Mouse (Mus musculus): ENCODE results near the gene Usp29. TPM values are rescaled to one million over a fixed set of nuclear protein-coding genes. Genes with fewer than 3 reads are reported as not detected.

Usp29 gene
- polyA plus RNA-seq, 1 experiment from 2014 or later: 19.1 TPM

DNA sequence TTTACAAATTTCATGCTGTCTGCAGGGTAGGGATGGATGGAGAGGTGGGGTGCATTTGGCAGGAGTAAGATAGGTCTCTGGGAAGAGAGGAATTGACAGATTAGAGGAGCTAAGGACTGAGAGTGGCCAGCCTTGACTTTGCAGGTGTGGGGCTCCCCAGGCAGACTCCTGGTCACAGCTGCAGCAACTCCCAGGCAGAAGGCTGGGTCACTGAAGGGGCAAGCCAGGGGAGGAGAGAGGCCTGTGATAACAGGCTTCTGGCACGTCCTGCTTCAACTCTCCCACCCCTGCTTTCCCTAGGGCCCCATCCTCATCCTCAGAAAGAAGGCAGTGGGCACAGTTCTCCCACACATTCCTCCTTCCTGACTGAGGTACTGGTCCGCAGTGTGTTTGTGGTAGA is 67.0 kb downstream of the Usp29 start:
- Histone ChIP-seq H3K27me3 (no peaks in the 10 kb centered on the region), H3K4me2 (no peak overlapping the region), H3K27ac (replicated peaks) (no peak overlapping the region), H3K9ac (no peak overlapping the region), H3K4me1 (replicated peaks) (no peaks in the 10 kb centered on the region), H3K36me3 (no peaks in the 10 kb centered on the region), H3K9me3 (no peaks in the 10 kb centered on the region), H3K4me3 (no peak overlapping the region)
- WGBS: 67% methylated on average over 2 of the region's 2 CpGs
- ATAC-seq (ENCODE audit: low read depth): no peak

DNA sequence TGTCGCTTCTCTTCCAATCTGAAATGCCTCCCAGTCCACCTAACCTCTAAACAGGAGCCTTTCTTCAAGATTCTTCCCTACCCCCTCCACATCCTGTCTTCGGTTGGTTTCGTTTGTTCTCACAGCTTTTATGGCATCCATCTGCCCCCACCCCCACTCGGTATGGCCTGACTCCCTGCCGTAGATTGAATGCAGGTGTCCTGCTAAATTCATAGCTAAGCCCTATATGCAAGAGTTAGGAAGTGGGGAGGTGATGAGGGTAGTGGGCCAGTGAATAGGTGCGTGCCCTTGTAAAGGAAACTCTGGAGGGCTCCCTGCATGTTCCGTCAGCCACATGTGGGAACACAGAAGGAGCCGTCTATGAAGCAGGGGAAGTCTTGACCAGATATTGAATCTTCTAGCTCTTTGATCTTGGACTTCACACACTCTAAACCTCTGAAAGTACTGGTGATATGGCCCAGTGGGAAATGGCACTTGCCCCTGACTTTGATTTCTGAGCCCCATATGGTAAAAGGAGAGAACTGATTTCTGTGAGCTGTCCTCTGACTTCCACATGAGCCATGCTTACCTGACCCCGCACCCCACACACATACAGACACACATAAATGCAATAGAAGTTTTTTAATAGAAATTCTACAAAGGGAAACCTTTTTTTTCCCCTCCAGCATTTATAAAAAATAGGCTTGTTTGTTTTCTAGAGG is 68.9 kb downstream of the Usp29 start:
- no peaks in the 10 kb centered on the region for H3K27me3 ChIP-seq
- no peak overlapping the region for H3K4me3 ChIP-seq
- no peak for ATAC-seq (ENCODE audit: low read depth)
- H3K36me3 ChIP-seq: no peaks in the 10 kb centered on the region
- no peaks in the 10 kb centered on the region for H3K4me1 ChIP-seq (replicated peaks)
- no peak overlapping the region for H3K4me2 ChIP-seq
- H3K9ac ChIP-seq: no peak overlapping the region
- H3K9me3 ChIP-seq: no peaks in the 10 kb centered on the region
- 39% methylated on average over 9 of the region's 9 CpGs for WGBS
- H3K27ac ChIP-seq (replicated peaks): no peak overlapping the region

DNA sequence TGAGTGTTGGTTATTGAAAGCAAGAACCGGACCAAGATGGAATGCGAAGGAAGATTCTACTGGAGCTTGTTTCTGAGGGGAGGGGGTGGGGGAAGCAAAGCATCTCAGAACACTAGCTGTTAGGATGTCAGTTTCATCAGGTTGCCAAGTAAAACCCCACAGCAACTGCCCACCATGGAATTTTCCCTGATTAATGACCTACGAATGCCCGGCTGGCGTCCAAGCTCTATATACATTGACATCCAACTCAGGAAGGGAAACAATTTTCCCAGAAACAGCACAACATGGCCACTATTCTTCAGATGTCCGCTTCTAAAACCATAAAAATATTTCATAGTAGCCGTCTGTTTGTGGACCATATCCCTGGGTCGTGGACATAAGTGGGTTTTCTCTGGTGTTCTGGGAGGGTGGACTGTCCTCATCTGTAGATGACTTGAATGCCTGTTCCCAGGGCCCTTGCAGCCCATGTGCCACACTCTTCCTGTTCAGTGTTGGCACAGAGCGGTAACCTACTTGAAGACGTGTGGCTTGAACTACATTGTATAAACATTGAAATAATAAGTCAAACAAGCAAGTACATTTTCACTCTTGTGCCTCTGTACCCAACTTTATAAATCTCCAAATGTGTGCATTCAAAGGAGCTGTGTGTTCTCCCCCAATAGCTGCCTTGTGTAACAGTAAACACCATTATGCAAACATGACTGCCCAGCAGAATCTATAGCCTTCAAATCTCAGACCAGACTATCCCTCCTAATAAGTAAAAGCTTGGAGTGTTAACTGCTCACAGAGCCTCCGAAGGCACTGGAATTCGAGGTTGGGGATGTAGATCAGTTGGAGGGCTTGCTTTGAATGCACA is 70.4 kb downstream of the Usp29 start:
- no peak overlapping the region for H3K4me2 ChIP-seq
- H3K9ac ChIP-seq: no peak overlapping the region
- no peak overlapping the region for H3K4me3 ChIP-seq
- no peaks in the 10 kb centered on the region for H3K27me3 ChIP-seq
- H3K9me3 ChIP-seq: no peaks in the 10 kb centered on the region
- ATAC-seq (ENCODE audit: low read depth): no peak
- WGBS: 70% methylated on average over 12 of the region's 12 CpGs
- H3K36me3 ChIP-seq: no peaks in the 10 kb centered on the region
- no peak overlapping the region for H3K27ac ChIP-seq (replicated peaks)
- no peaks in the 10 kb centered on the region for H3K4me1 ChIP-seq (replicated peaks)

DNA sequence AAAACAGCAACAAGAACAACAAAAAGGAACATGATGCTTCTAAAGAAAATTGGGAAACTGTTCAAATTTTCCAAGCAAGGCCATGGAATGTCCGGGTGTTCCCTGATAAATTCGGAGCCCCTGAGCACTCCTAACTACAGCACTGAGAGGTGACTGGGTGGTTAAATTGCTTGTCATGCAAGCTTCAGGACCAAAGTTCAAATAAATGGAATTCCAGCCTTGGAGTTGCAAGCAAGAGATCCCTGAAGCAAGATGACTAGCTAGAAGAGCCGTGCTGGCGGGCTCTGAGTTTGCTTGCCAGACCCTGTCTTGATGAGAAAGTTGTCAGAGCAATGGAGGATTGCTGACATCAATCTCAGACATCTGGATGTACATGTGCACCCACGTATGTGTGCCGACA is 71.3 kb downstream of the Usp29 start:
- H3K27ac ChIP-seq (replicated peaks): no peak overlapping the region

DNA sequence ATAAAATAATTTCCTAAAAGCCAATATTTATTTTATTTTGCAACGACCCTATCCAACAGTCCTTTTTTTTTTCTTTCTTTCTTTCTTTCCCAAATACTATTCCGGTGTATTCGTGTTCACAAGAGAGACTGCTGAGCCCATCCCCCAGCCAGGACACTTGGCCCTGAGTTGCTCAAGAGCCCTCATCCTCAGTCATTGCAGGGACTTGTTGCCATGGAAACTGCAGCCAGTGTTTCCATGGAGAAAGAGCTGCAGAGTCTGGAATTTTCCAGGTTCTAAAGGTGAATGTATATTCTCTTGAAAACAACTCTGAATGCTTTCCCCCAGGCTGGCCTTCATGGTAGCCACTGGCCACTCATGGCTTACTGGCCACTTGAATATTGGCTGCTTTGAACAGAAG is 80.2 kb downstream of the Usp29 start:
- WGBS: 19% methylated on average over 3 of the region's 3 CpGs
- no peaks in the 10 kb centered on the region for H3K27me3 ChIP-seq
- ATAC-seq (ENCODE audit: low read depth): peak; percentile 91
- H3K4me2 ChIP-seq: no peak overlapping the region
- H3K9ac ChIP-seq: no peak overlapping the region
- H3K4me3 ChIP-seq: no peak overlapping the region
- H3K4me1 ChIP-seq (replicated peaks): peaks cover 30% of the 10 kb centered on the region
- no peaks in the 10 kb centered on the region for H3K9me3 ChIP-seq
- no peak overlapping the region for H3K27ac ChIP-seq (replicated peaks)
- no peaks in the 10 kb centered on the region for H3K36me3 ChIP-seq

More for the DNA sequence above, 71.3 kb downstream of the Usp29 start:
- H3K9me3 ChIP-seq: no peaks in the 10 kb centered on the region
- no peak for ATAC-seq (ENCODE audit: low read depth)
- no peaks in the 10 kb centered on the region for H3K36me3 ChIP-seq
- no peaks in the 10 kb centered on the region for H3K4me1 ChIP-seq (replicated peaks)
- H3K4me2 ChIP-seq: no peak overlapping the region
- no peak overlapping the region for H3K9ac ChIP-seq
- no peaks in the 10 kb centered on the region for H3K27me3 ChIP-seq
- no peak overlapping the region for H3K4me3 ChIP-seq
- 85% methylated on average over 6 of the region's 6 CpGs for WGBS

DNA sequence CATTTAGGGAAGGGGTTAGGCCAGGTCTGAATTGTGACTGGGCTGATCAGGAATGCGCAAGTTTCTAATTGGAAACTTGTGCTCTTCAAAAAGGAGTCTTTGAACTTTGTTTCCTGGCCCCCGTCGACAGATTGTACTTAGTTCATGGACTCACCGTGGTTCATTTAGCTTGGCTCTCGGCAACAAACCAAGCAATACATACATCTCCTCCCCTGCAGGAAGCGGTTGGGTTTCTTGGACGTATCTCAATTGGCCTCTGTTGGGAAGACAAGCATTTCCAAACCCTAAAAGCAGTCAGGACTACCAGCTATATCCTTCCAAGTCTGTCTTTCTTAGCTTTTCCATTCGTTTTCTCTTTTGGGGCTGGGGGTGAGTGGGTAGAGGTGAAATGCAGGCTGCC is 84.6 kb downstream of the Usp29 start:
- H3K27me3 ChIP-seq: no peaks in the 10 kb centered on the region
- H3K4me3 ChIP-seq: no peak overlapping the region
- no peaks in the 10 kb centered on the region for H3K9me3 ChIP-seq
- WGBS: 42% methylated on average over 8 of the region's 8 CpGs
- no peak for ATAC-seq (ENCODE audit: low read depth)
- H3K4me2 ChIP-seq: no peak overlapping the region
- H3K9ac ChIP-seq: no peak overlapping the region
- H3K4me1 ChIP-seq (replicated peaks): peaks cover 34% of the 10 kb centered on the region
- no peaks in the 10 kb centered on the region for H3K36me3 ChIP-seq
- H3K27ac ChIP-seq (replicated peaks): peak overlapping the region; percentile 25; the same call in 1 of the 2 replicates

DNA sequence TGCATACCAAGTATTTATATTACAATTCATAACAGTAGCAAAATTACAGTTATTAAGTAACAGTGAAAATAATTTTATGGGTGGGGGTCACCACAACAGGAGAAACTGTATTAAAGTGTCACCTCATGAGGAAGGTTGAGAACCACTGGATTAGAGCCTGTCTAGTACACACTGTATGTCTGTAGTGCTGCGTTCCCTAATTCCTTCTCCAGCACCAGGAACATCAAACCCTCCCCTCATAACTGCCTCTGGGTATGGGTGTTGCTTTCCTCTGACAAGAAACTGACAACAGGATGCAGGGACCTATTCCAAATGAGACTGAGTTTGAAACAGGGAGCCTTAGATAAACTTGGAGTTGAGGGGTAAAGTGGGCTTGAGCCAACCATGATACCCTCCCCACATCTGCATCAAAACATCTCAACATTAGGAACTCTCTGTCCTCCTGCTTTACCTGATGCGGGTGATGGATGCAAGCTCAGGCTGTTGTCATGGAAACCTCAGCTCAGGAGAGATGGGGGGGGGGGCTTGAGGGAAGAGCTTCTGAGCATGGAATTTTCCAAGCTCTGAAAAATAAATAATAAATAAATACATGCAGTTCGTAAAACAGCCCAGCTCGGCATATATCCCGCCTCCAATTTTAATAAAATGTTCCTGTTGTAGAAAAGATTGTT is 86.5 kb downstream of the Usp29 start:
- Histone ChIP-seq H3K27ac (replicated peaks) (peak overlapping the region; percentile 28; the same call in 1 of the 2 replicates), H3K4me1 (replicated peaks) (peaks cover 19% of the 10 kb centered on the region), H3K36me3 (no peaks in the 10 kb centered on the region), H3K27me3 (no peaks in the 10 kb centered on the region), H3K4me3 (no peak overlapping the region), H3K9me3 (no peaks in the 10 kb centered on the region), H3K4me2 (no peak overlapping the region), H3K9ac (no peak overlapping the region)
- 82% methylated on average over 5 of the region's 5 CpGs for WGBS
- ATAC-seq (ENCODE audit: low read depth): peak; percentile 36; the same call in 1 of the 2 replicates

DNA sequence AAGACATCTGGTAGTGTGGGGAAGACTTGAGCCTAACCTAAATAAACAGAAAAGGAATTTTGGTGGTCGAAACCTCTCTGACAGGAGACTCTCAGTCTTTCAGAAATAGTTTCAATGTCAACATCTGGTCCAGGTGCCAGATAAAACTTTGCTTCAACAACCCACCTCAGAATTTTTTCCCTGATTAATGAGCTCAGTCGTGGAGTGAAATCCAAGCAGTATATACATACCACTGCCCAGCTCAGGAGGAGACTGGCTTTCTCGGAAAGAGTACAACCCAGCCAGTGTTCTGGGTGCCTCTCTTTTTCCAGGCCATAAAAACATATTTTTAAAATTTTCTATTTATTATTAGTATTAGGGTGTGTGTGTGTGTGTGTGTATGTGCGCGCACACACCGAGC is 89.9 kb downstream of the Usp29 start:
- no peaks in the 10 kb centered on the region for H3K27me3 ChIP-seq
- H3K4me2 ChIP-seq: no peak overlapping the region
- no peak overlapping the region for H3K27ac ChIP-seq (replicated peaks)
- no peak for ATAC-seq (ENCODE audit: low read depth)
- 87% methylated on average over 6 of the region's 6 CpGs for WGBS
- no peak overlapping the region for H3K9ac ChIP-seq
- no peaks in the 10 kb centered on the region for H3K36me3 ChIP-seq
- no peaks in the 10 kb centered on the region for H3K9me3 ChIP-seq
- H3K4me3 ChIP-seq: no peak overlapping the region
- H3K4me1 ChIP-seq (replicated peaks): peaks cover 27% of the 10 kb centered on the region

DNA sequence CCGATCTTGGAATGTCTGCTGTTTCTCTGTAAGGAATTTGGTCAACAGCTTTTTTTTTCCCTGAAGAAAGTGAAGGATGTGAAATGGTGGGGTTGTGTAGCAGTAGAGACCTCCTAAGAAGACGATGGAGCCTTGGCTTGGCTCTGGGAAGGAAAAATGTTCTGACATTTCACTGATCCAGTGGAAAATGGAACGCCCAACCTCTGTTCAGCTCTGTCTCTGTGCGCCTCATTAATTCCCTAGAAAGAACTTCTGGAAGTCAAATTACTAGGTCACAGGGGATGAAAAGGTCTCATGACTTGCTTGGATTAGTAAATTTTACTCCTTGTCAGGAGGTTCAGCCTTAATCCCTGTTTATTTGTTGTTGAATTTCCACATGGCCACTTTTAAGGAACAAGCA is 92.3 kb downstream of the Usp29 start:
- 27% methylated on average over 4 of the region's 4 CpGs for WGBS
- H3K27me3 ChIP-seq: no peaks in the 10 kb centered on the region
- ATAC-seq (ENCODE audit: low read depth): no peak

DNA sequence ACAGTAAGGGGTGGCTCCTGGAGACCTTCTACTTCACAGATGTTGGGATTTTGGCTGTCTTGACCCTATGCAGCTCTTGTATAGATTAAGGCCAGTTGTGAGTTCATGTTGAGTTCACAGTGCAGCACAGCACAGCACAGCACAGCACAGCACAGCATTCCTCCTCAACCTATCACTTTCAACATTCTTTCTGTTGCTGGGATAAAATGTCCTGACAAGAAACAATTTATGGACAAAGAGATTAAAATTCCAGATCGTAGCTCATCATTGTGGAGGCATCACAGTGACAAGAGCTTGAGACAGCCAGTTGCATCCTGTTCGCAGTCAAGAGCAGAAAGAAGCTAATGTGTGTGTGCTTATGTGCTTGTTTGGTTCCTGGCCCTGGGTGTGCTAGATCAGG is 93.3 kb downstream of the Usp29 start:
- Histone ChIP-seq H3K9ac (no peak overlapping the region), H3K4me1 (replicated peaks) (peaks cover 19% of the 10 kb centered on the region), H3K27ac (replicated peaks) (no peak overlapping the region), H3K4me3 (no peak overlapping the region), H3K9me3 (no peaks in the 10 kb centered on the region), H3K27me3 (no peaks in the 10 kb centered on the region), H3K4me2 (no peak overlapping the region), H3K36me3 (no peaks in the 10 kb centered on the region)
- WGBS: 42% methylated on average over 2 of the region's 2 CpGs
- ATAC-seq (ENCODE audit: low read depth): no peak

More for the DNA sequence above, 92.3 kb downstream of the Usp29 start:
- H3K4me1 ChIP-seq (replicated peaks): peaks cover 19% of the 10 kb centered on the region
- no peaks in the 10 kb centered on the region for H3K9me3 ChIP-seq
- no peak overlapping the region for H3K9ac ChIP-seq
- no peak overlapping the region for H3K4me2 ChIP-seq
- no peaks in the 10 kb centered on the region for H3K36me3 ChIP-seq
- H3K27ac ChIP-seq (replicated peaks): 0 out of 2 replicates have a peak overlapping the region, but pooled peaks have one; percentile 18
- H3K4me3 ChIP-seq: no peak overlapping the region

DNA sequence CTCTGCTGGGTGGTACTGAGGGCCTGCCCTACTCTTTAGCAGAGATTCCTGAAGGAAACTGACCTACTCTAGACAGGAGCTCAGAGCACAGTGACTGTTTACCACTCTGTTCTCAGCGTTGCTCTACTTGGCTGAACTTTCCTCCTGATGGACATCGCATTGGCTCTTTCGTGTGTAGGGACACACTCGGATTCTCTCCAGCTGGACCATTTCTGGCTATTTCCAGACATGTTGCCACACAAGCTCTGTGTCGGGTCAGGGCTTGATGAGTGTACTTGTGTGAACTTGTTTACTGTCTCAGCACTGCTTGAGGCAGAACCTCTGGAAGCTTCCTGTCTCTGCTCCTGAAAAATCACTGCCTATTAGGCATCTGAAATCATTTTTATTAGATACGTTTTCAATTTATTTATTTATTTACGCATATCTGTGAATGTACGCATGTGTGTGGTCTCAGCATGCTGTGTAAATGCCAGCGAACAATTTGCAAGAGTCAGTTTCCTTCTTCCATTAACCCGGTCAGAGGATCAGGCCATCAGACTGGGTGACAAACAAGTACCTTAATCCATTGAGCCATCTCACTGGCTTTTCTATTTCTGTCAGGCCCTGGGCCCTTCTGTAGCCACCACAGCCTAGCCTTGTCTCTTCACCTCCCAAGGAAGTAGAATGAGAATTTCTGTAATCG is 95.7 kb downstream of the Usp29 start:
- no peak for ATAC-seq (ENCODE audit: low read depth)
- H3K4me2 ChIP-seq: no peak overlapping the region
- 90% methylated on average over 11 of the region's 11 CpGs for WGBS
- no peaks in the 10 kb centered on the region for H3K9me3 ChIP-seq
- H3K9ac ChIP-seq: no peak overlapping the region
- no peak overlapping the region for H3K4me3 ChIP-seq
- no peak overlapping the region for H3K27ac ChIP-seq (replicated peaks)
- peaks cover 24% of the 10 kb centered on the region for H3K4me1 ChIP-seq (replicated peaks)
- H3K36me3 ChIP-seq: no peaks in the 10 kb centered on the region
- no peaks in the 10 kb centered on the region for H3K27me3 ChIP-seq

DNA sequence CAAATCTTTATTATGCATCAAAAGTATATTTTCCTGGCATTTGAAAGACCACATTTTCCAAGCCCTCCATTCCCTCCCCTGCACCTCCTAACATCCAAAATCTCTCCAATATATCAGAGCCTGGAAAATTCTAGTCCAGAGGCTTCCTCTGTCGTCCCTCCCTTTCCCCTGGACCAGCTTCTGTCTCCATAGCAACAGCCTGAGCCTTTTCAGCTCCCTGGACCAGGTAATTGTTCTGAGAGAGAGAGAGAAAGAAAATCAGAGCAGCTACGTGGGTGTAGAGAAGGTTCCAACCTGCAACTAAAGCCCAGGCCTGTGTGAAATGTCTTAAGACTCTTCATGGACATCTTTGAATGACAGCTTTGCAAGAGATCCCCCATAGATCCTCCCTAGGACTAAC is 98.8 kb downstream of the Usp29 start:
- H3K27ac ChIP-seq (replicated peaks): peak overlapping the region; percentile 14; the same call in 1 of the 2 replicates
- no peak overlapping the region for H3K4me3 ChIP-seq
- no peaks in the 10 kb centered on the region for H3K9me3 ChIP-seq
- H3K27me3 ChIP-seq: no peaks in the 10 kb centered on the region
- no peak overlapping the region for H3K4me2 ChIP-seq
- no peak overlapping the region for H3K9ac ChIP-seq
- ATAC-seq (ENCODE audit: low read depth): peak; percentile 74
- no peaks in the 10 kb centered on the region for H3K36me3 ChIP-seq
- H3K4me1 ChIP-seq (replicated peaks): peaks cover 10% of the 10 kb centered on the region
- WGBS: 12% methylated on average over 2 of the region's 2 CpGs
